Mouse (Mus musculus) liver, postnatal 0 days (tissue): ENCODE results near the gene Fam173a.

ENCODE experiments used
- CTCF ChIP-seq: sonication (generic); IDR thresholded peaks from 2 replicates; pipeline ENCODE4 v1.5.1; 2016; ENCODE audit warnings: antibody characterized with exemption, low read depth
- EP300 ChIP-seq: IDR thresholded peaks from 2 replicates; pipeline ENCODE4 v1.6.1; 2016; ENCODE audit warnings: antibody characterized with exemption, low read depth, mild to moderate bottlenecking

DNA sequence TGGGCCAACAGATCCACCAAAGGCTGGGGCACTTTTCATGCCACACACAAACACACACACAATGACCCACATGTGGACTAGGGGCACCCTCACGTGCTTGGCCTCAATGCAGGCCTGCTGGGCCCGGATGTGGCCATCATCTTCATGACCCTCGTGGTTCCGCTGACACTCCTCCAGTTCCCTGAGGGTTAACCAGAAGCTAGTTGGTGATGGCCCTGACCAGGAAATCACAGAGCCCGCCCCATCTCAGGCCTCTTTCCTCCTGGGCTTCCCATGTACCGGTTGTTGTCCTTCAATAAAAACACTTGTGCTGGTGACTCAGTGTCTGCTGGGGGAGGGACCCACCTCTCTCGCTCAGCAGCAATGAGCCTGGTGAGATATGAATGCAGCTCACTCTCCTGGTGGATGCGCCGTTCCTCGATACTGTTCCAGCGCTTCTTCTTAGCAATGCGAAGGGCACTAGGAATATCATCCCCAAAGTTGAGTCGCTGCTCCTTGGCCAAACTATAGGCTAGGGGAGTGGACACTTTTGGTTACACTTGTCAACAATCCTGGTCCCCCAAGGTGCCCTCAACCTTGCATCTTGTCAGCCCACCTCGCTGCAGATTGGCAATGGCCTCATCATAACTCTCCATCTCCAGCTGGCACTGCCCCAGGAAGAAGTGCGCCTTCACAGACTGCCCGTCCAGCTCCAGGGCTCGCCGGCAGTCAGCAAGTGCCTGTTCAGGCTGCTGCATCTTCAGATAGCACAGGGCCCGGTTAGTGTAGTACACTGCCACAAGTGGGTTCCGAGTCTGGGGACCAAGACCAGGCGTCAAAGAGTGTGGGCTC is 39.0 kb upstream of the Fam173a start:
- TF ChIP-seq CTCF (no peak), EP300 (no peak)
